Mouse (Mus musculus) spleen, embryonic (tissue): ENCODE results near the gene Fbxl17.

Experiments used
- CTCF ChIA-PET: fragments of 350-600 bp; sonication (Branson Sonifier 250); formaldehyde crosslinking; loops from one replicate; lab custom pipeline; 2022; lab: Charles Lee

Gene Fbxl17

DNA sequence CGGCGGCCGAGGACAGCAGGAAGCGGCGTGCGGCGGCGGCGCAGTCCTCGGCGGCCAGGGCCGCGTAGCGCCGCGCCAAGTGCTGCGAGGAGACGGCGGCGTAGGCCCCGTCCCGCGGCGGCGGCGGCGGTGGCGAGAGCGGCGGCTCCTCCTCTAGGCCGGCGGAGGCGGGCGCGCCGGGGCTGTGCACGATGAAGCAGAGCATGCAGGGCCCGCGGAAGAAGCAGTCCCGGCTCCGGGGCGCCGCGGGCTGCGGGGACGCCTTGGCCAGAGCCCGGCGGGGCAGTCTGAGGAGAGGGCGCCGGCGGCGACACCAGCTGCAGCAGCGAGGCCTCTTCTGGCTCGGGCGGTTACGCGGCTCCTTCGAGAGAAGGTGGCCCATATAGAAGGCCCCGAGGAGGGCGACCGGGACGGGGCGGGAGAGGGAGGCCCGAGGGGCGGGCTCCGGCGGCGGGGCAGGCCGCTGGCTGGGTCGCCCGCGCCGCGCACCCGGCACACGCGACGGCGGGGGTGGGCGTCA, at the start of gene Fbxl17:
TSS of gene Fbxl17 (minus strand) at position 382 of the 520 bp plus-strand sequence.
- CTCF ChIA-PET = no interaction called here

DNA sequence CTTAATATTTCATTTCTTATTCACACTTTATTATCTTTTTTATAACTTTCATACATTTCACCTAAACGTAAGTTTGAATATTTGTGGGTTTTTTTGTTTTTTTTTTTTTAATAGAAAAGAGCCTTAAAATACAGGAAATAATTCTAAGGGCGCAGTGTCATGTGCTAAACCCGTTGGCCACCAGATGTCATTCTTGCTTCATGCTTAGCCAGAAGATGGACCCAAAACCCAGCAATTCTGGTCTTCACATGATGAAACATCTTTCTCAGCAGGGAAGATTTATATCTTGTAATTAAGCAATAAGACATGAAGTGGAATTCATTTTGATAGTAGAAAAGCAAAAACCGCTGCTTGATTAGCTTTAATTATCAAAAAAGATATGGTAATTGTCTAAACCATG, 47.6 kb upstream of the Fbxl17 start:
- CTCF ChIA-PET = no interaction called here

DNA sequence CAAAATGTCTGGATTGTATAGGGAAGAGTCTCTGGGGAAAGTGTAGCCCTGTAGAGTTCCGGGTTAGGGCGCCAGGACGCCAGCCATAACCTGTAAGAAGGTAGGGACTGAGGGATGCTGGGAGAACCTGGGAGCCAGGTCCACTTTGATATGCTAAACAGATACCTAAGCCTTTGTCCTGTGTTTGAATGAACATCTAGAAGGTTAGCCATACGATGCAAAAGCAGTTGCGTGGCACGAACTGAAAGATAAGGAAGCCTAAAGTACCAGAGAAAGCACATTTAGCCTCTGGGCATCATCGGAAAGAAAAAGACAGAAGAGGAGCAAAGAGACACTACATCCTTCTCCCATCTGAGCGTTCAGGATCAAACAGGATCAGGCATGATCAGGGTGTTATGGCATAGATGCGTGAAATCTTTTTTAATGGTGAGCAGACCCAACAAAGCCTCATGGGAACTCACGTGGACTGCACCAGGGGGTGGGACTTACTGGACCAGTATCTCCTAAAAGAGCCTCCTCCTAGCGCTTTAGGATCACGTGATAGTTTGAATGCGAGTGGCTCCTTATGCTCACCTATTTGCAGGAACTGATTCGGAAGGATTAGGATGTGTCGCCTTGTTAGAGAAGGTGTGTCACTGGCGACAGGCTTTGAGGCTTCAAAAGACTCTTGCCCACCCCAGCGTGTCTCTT, 34.9 kb upstream of the Fbxl17 start:
- CTCF ChIA-PET = no interaction called here

DNA sequence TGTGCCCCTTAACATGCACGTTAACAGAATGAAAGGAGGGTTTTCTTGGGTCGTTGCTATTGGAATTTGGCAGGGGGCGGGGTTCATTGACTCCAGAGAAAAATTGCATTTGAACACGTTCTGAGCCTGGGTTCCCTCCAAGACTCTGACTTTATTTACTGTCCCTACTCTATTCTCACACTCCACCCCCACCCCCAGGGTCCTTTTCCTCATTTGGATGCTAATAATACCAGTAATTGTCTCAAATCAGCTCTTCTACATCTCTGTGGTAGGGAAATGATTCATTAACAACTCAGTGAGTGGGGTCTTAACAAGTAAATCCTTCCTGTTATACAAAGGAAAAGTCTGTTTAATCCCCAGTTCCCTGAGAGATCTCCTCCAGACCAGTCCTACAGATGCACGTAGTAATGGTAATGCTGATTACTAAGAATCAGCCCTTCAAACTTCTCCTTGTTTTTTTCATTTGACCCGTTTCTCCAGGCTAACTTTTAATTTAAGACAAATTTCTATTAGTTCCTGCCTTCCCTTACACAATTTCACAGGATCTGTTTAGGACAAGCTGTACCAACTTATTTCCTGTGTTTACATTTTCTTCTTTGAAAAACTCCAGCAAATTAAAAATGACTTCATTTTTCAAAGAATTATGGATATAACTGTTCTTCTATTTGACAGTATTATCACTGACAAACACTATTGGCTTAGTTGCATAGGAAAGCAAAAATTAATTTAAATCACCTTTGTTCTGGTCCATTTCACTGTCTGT, 33.4 kb upstream of the Fbxl17 start:
- CTCF ChIA-PET = no interaction called here

DNA sequence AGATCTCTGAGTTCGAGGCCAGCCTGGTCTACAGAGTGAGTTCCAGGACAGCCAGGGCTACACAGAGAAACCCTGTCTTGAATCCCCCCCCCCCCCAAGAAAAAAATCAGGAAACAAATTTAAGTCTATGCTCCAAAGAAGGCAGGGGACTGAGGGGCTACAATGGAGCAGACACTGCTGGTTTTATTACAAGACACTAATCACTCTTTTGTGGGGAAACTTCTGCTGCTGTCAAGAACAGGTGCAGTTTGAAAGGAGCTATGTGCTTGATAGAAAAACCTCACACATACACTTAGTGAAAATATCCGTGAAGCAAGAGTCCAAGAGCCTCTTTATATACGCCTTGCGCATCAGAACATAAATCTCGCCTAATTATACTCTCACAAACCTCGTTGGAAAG, 29.7 kb upstream of the Fbxl17 start:
- CTCF ChIA-PET = no interaction called here

DNA sequence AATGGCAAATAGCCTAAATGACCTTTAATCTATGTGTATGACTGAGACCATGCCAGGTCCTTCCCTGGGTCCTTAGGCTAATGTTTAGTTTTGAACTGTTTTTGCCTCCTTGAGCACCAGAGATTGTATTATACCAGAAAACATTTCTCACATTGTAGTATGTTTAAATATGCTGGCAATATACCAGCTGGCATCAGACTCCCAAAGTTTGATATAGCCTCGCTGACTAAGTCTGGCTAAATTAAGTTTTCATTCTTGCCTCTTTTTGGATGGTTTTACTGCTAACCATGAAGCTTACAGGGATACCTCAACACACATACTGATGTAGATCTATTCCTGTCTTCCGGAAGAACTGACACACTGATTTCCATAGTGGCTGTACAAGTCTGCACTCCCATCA, 20.9 kb upstream of the Fbxl17 start:
- CTCF ChIA-PET = no interaction called here

DNA sequence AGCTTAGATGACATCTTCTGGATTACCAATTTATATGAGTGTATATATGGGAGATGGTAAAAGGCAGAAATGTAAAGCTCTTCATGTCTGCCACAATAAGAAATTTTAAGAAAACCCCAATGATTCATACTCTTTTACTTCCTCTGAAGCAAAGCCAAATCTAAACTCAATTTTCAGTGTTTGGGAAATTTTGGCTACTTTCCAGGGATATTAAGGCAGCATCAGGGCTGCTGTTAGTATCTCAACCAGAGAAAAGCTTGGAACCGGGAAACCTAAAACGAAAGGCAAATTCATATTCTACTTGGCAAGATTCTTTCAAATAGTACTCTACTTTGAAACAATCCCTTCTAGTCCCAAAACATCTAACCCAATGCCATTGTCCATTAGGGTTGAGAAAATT, 10.6 kb upstream of the Fbxl17 start:
- CTCF ChIA-PET = no interaction called here

DNA sequence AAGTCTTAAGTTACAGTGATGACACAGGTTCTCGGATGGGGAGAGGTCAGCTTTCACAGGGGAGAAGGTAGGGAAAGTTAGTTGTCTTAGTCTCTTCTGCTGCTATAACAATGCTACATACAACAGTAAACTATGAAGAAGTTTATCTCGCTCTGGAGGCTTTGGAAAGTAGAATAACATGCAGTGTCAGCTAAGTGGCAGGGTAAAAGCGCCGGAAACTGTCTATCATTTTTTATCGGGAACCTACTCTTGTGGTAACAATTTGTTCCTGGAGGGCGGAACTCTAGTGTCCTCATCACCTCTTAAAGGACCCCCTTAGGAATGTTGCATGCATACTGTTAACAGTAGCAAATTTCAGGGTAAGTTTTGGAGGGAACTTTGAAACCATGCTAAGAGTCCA, 1.3 kb upstream of the Fbxl17 start:
- CTCF ChIA-PET = no interaction called here

DNA sequence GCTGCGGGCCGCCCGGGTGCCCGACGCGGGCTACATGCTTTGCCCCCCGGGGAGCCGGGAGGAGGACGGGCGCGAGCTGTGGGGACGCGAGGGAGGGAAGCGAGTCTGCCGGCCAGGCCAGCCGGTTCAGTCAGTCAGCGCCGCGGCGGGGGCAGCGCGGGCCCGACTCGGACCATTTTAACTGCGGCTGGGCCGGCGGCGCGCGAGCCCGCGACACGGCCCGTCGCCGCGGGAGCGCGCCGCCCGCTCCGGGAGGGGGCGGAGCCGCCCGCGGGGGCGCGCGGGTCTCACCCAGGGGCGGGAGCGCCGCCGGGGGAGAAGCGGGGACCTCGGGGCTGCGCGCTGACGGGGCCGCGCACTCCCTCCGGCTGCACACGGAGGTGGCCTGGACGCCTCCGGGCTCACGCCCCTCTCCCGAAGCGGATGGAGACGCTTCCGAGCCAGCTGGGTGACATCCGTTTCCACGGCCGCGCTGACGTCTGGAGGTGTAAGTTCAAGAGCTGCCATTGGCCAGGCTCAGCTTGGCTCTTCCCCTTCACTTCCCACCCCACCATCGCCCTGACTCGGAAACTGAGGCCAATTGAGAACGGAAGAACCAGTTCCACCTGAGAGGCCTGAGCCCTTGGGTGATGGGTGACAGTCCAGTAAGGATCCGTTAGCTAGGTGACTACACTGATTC, 478 bp upstream of the Fbxl17 start:
- CTCF ChIA-PET = no interaction called here

DNA sequence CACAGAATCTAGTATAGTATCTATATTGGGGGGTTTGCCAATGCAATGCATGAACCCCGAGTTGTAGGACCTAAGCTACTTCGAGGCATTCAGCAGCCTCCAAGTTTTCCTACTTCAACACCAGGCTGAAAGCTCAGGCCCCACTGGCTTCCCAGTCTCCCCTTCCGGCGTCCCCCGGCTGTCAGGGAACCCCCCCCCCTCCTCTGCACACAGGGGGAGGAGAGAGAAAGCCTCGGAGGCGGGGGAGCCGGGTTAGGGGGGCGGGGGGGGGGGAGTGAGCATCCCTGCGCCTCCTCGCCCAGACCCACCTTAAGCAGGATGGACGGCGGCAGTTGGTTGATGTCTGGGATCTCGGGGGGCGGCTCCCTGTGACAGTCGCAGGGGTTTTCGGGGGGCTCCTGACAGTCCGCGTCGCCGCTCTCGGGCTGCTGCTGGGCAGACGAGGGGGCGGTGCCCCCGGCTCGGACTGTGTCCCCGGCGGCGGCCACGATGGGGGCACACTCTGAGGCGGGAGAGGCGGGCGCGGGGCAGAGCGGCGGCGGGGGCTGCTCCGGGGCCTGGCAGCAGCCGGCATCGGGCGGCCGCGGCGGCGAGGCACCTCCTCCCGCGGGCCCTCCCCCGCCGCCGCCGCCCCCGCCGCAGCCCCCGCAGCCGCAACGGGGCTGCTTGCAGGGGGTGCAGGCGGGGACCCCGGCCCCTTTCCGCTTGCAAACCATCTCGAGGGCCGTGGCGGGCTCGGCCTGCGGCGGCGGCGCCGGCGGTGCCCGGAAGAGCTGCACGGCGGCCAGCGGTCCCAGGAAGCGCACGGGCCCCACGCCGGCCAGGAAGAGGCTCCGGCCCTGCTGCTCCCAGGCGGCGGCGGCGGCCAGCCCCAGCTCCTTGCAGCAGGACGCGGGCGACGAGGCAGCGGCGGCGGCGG, 841 bp downstream of the Fbxl17 start:
- CTCF ChIA-PET = no interaction called here

DNA sequence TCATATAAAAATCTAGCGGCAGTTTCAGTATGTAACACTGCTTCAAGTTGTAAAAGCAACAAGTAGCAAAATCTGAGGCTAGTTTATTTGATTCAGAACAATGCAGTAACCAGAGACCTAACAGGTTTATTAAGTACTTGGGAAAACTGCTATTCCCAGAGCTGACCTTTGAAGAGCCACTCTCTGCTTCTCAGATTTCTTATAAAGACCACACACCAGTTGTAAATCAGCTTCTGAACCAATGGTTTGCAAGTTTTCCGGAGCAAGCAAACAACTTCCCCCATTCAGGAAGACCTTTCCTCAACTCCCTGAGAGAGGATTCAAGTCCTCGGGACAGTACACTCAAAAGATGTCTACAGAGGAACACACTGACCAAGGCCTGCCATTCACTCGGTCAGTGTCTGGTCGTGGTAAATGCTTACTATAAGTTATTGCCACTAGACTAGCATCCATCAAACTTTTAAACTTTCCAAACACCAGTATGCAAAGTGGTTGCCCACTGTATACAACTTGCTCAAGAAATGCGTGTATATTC, 1.6 kb downstream of the Fbxl17 start:
- CTCF ChIA-PET = no interaction called here

DNA sequence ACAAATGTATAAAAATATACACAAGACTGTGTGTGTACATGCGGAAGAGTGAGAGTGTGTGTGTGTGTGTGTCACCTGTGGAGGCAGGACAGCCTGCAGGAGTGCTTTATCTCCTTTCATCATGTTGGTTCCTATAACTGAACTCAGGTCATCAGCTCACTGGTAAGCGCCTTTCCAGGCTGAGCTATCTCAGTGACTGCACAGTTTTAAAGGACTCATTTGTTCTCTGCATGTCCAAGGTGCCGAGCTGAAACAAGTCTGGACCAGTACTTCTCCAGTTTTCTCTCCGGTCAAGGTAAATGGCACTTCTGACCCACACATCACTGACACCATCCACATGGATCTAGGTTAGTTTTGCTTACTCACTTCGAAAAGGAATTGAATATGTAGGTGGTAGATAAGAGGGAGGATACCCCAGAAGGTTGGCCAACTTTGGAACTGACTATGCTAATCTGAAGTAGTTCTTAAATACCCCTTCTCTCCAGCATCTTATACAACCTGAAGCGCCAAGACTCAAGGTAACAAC, 2.5 kb downstream of the Fbxl17 start:
- CTCF ChIA-PET = no interaction called here

DNA sequence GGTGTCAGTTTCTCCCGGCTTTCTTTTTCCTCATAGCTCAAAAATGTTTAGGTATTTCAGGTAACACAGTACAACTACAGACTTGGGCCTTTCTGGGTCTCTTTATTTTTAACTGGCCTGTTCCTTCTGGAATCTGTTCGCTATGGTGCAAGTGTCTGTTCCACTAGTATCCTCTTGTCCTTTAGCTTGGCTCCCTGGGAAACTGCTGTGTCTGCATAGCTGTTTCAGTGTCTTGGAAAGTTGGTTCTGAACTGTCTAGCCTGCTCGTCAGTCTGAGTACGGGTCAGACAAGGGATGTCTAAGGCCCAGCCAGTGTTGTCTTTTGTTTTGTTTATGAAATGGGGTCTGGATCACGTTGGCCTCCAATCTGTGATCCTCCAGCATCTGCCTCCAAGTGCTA, 3.7 kb downstream of the Fbxl17 start:
- CTCF ChIA-PET = no interaction called here

DNA sequence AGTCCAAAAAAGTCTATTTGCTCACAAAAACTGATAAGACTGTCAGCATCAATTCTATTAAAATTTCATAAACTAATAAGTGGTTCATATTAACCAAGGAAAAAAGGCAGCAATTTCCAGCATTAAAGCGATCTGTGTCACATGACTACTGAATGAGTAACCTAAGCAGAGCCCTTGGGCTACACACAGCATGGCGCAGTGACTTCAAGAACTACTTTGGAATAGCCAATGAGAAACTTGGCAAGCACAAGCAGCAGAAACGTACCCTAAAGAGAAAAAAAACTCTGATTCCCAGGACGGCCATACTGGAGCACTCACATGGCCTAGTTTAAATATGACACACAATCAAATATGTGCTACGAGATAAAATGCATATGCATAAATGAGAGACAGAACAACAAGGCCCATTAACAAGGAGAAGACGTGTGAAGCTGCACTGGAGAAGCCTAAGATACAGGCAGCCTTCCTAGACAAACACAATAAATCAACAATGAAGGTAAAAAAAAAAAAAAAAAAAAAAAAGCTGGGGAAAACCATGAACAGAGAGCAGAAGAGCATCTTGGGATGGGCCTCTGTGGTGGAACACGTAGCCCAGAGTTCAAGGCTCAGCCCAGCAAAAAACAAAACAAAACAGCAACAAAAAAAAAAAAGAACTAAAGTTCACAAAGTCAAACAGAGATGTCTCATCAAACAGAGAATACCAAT, 5.8 kb downstream of the Fbxl17 start:
- CTCF ChIA-PET = no interaction called here

DNA sequence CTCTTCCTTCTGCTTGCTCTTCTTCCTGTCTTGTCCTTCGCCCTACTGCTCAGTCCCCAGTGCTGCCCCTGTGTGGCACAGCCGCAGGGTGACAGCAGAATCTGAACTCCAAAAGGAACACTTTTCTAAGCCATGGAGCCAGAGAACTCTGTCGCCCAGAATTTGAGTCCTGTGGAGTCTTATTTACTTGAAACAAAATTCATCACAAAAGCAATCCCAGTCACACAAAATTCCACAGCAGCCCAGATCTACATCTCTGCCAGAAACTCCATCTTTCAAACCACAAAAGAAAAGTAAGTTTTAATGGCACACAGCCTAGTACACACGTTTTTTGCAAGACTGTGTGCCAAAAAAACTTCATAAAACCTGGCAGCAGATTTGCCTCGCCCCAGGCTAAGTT, 6.5 kb downstream of the Fbxl17 start:
- CTCF ChIA-PET = no interaction called here

DNA sequence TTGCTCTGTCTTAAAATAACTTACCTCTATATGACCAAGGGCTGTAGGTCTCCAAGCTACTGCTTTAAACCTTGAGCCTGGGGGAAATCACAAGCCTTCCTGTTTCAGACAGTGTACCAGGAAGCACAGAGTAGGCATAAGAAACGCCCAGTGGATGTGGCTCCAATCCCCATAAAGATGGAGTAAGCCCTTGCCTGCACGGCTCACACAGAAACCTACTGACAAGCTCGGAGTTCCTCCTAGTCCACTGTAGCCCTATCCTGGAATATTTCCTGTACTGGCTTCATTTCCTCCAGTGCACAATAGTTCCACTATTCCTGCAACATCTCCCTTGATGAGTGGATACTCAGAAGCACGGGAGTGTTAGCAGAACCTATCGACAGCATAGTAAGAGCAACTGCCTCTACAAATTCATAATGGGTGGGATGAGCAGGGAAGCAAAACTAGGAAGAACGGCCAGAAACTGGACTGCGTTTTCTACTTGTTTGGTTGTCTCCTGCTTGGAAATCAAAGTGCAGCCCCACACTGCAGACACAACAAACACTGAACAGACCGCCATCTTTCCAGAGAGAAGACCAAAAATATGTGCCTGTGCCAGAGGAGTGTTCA, 7.0 kb downstream of the Fbxl17 start:
- CTCF ChIA-PET = no interaction called here

DNA sequence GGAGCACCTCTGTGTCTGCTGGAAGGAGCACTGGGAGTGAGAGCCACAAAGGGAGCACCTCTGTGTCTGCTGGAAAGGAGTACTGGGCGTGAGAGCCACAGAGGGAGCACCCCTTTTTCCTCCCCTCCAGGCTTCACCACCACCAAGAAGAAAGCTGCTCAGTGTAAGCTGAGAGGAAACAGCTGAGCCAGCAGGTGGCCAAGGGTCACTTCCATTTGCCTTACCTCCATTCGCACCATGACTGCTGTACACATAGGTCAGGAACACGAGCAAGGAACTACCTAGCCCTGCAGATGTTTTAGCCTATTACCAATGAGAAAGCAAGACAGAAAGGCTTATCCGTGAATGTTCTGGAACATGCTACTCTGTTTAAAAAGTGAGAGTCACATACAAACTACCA, 10.3 kb downstream of the Fbxl17 start:
- CTCF ChIA-PET = no interaction called here

DNA sequence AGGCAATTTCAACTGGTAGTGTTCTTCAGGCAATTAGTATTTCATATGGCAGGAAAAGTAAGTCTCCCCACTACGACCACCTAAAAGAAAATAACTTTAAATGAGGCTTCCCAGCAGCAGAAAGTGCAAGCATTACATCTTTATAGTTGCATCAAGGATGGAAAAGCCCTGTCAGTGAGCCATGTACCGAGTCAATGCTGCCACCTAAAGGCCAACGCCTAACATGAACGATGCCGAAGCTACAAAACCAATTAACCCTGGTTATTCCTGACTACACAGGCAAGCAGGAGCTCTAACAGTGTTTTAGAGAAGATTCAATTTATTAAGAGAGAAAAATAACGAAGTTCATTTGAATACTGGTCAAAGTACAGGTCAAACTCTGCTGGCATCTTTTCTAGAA, 32.0 kb downstream of the Fbxl17 start:
- CTCF ChIA-PET = interaction anchor here (1.0 kb wide), 1 partner anchor 53 kb away, joined by 3 read pairs; no protein-coding TSS in a partner anchor

DNA sequence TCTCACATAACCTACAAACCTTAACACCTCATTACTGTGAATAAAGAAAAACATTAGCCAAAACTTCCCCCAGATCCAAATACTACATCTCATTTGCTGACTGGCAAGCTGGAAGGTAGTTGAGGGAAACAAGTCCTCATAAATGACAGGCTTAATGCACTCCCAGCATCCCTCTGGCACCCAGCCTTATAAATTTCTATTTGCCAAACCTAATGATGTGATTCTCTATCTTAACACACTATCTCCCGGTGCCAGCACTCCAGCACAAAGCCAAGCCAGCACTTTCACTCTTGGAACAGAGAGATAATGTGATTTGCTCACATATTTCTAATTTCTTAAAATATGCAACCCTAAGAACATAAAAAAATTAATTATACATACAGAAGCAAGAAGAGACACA, 34.6 kb downstream of the Fbxl17 start:
- CTCF ChIA-PET = no interaction called here

DNA sequence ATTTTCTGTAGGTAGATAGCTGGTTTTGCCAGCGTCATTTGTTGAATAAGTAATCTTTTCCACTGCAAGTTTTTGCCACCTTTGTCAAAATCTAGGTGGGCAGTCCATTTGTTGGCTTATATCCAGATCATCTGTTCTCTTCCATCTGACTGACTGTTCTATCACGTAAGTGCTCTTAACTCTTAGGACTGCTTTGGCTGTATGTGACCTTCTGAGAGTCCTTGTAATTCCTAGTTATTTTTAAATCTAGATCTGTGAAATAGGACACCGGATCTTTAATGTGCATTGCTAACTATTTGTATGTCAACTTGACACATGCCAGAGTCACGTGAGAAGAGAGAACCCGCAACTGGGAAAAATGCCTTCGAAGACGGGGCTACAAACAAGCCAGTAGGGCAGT, 37.3 kb downstream of the Fbxl17 start:
- CTCF ChIA-PET = no interaction called here
